Mouse (Mus musculus) frontal cortex, postnatal 25 days (tissue): Measurements from ENCODE around the gene Gpi1.
A peak's percentile ranks its signal among the peaks of the same experiment; 100 is the strongest.
"Not testable (repeated sequence)": the region's sequence is repeated elsewhere in the genome, so short reads cannot be mapped to it uniquely, and the experiment has no call there.

Source experiments
- DNase-seq, 2 experiments: peaks; one replicate each; pipeline ENCODE4 v3.0.0; 2022; ENCODE audit warnings: low spot score in 2 of 2

Gene Gpi1

DNA sequence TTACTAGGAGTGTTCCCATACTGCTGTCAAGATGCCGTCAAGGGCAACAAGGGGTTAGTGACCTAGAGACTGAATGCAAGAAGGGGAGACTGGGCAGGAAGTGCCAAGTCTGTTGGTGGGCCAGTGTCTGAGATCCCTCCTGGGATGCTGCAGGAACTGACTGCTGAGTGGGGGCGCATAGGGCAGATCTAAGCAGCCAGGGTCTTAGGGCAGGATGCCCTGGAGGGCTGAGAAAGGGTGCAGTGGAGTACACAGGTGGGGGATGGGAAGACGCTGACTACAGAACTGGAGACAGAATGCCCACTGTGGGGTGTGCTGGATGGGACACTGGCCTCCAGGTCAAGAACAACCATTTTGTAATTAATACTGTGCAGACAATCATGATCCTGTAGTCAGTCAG is 46.3 kb downstream of the Gpi1 start:
- no peak for DNase-seq

DNA sequence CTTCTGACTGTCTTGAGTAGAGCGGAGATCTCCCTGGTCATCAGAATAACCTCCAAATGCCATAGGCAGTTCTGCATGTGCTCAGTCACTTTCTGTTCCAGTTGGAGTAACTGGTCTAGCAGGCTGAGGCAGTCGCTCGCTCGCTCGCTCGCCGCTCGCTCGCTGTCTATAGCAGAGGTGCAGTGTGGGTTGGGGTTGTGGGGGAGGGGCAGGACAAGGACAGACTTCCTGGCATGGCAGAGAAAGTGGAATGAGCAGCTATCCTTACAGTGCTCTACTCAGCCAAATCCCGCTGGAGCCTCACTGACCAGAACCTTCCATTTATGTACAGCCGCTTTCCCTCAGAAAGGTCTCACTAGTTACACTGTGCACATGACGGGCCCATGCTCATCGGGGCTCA is 46.8 kb downstream of the Gpi1 start:
- no peak for DNase-seq

DNA sequence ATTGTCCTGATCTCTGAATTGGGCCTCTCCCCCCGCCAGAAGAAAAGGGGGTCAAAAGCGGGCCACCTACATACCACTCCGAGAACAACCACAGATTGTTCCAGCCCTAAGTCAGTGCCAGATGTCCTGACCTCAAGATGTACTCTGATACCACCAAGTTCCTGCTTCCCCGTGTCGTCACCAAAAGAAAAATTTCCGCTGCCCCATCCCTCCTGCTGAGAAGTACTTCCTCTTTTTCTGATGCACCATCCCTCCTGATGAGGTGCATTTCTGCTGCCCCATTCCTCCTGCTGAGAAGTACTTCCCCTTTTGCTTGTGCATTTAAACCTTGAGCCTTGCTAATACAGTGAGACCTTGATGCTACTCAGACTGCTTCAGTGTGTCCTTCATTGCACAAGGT is 53.9 kb downstream of the Gpi1 start:
- DNase-seq = not testable (repeated sequence)

DNA sequence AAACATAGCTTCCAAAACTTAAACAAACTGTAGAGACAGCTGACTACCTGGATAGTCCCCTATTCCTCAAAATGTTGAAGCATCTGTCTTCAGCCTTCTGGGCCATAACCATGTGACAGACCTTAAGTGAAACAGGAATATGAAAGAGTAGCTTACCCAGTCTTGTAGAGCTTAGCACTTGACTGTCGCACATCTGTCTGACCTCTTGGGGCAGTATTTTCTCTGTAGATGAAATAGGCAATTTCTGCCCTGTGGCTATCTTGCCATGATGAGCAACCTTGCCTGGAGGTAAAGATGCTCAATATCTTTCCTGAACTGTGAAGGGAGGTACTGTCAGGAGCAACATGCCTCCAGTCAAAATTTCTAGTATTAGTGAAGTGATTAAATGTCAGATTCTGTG is 57.9 kb downstream of the Gpi1 start:
- no peak for DNase-seq

DNA sequence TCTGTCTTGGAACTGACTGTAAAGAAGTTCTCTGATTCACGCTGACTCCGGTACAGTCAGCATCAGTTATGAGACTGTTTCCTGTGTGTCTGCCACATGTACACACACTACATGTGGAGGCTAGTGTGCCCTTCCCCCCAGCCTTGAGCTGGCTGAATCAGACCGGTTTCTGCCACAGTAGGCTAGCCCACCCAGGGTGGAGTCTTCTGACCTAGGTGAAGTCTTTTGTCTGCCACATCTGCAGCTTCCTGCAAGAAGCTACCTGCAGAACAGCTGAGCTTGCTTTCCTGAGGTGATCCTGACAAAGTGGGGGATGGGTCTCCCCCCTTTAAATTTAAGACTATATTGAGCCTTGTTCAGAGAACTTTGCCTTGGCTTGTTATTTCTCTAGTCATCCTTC is 60.7 kb downstream of the Gpi1 start, which contains the start of gene Uba2:
TSS of gene Uba2 (minus strand) at position 146 of the 400 bp plus-strand sequence.
- DNase-seq = no peak

DNA sequence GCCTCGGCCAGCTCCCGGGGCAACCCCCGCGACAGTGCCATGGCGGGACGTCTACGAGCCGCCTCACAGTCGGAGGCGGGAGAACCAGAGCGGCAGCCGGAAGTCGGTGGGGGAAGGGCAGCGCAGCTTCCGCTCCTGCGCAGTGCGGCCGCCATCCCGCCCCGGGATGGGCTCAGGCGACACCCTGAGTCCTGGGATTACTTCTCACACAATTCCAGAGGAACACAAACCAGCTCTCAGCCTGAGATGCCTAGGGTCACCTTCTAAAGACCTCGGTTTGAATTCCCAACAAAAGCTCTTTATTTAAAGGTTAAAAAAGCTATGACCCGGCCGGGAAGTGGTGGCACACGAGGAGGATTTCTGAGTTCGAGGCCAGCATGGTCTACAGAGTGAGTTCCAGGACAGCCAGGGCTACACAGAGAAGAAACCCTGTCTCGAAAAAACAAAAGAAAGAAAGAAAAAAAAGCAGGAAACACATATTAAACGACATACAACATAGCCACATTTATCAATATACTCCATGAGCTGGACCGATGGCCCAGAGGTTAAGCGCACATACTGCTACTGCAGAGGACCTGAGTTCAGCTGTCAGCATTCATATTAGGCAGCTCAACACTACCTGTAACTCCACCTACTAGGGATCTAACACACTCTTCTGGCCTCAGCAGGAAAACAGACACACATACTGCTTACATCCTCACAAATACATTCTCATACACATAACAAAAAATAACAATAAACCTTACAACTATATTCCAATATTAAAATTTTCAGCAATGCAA is 61.5 kb downstream of the Gpi1 start:
- DNase-seq = peak; percentile 89

DNA sequence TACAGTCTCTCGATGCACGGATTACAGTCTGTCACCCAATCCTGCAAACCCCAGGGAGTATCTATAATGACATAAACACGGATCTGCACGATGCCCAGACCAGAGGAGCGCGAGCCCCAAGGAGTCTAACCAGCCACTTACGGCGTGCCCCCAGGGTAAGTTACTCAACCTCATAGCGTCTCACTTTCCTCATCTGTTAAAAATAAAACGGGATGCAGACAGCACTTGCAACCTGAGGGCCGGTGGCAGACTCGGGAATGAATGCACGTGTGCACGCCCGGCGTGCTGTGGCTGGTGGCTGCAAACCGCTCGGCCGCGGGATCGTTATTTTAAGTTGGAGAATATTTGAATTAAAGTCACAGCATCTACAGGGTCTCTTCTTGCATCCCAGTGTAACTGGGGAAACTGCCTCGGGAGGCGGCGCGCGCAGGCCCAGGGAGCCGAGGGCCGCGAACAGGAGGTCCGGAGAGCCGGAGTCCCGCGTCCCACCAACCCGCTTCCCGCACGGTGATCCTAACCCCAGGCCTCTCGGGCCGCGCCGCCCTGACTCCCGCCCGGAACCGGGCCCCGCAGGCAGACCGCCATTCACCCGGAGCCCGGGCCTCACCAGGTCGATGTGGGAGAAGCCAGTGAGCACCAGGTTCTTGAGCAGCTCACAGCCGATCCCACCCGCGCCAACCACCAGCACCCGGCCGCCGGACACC is 62.2 kb downstream of the Gpi1 start:
- DNase-seq = peak in 1 of 2 experiments; percentile 16

DNA sequence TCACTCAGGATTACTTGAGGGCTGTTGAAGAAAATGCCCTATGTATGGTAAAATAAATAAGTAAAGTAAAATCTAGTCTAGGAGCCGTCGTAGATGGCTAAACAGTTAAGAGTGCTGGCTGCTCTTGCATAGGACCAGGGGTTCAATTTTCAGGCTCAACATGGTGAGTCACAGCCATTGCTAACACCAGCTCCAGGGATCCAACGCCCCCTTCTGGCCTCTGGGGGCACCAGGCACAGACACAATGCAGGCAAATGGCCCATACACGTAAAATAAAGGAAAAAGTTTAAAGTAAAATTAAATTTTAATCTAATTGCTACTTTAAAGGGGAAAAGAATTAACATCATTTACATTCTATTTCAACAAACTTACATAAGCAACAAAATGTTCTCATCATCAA is 63.3 kb downstream of the Gpi1 start:
- DNase-seq = no peak

DNA sequence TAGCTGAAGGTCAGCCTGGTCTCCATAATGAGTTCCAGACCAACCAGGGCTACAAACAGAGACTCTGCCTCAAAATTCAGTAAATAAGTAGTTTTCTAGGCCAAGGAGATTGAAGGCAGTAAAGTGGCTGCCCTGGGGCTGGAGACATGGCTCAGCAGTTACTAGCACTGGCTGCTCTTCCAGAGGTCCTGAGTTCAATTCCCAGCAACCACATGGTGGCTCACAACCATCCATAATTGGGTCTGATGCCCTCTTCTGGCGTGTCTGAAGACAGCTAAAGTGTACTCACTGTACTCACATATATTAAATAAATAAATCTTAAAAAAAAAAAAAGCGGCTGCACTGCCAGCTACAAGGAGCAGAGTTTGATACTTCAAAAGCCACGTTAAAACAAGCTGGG is 64.1 kb downstream of the Gpi1 start:
- DNase-seq = no peak

DNA sequence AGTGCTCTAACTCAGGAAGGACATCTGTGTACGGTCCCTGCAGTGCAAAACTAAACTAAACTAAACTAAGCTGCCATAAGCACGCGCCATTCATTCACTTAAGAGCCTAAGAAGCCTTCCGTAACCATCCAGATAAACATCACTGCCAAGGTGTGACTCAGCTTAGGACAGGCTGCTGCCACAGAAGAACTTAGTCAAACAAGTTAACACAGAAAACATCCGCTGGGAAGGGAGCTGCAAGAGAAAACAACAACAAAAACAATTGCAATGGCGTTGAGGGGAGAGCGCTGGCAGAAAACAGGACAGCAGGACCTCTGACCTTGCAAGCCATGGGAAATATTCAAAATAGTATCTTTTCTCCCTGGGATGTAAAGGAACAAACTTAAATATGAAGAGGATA is 65.5 kb downstream of the Gpi1 start:
- DNase-seq = no peak

DNA sequence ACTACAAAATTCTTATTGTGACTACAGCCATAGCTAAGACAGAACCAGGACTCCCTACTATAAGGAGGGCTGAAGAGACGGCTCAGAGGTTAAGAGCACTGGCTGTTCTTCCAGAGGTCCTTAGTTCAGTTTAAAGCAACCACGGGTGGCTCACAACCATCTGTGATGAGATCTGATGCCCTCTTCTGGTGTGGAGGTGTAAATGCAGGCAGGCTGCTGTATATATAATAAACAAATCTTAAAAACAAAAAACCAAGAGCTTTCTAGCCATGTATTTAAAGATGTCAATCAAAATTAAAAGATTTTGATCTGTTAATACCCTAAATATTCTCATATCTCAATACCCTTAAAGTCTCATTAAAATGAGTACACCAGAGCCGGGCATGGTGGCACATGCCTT is 71.0 kb downstream of the Gpi1 start:
- DNase-seq = no peak

DNA sequence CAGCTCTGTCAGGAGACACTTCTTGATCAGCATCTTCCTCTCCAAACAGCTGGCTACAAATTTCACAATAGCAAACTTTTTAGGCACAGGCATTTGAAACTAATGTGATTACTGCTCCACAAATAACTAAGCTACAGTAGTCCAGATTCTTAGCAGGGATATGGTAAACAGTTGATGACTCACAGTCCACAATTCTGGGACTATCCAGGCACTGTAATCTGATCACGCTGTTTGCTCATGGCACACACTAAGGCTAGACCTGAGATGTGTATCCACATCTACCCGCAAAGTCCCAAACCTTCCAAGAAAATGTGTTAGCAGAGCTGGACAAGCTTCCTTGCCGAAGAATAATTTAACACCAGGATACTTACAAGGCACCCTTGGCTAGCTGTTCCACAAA is 72.1 kb downstream of the Gpi1 start:
- DNase-seq = no peak
